Mouse (Mus musculus): ENCODE data around the gene Ccl5. TPM values are rescaled to one million over a fixed set of nuclear protein-coding genes. Genes with fewer than 3 reads are reported as not detected.

Gene Ccl5
- total RNA-seq, 1 experiment = not detected

- Histone ChIP-seq H3K9me3 (ENCODE audit: control insufficient read depth, insufficient read depth, low read depth, low read length) (no peaks in the 10 kb centered on the region), H3K27ac (ENCODE audit: insufficient read depth, low read depth, low read length, poor library complexity, severe bottlenecking) (no peak overlapping the region), H3K4me1 (ENCODE audit: control insufficient read depth in 2 of 2, insufficient read depth in 2 of 2, low read length in 2 of 2, poor library complexity in 1 of 2) (no peaks in the 10 kb centered on the region), H3K9ac (ENCODE audit: insufficient read depth, low read depth, low read length, poor library complexity, severe bottlenecking) (no peak overlapping the region), H3K4me3 (ENCODE audit: insufficient read depth in 1 of 2, low read depth in 1 of 2, low read length in 2 of 2, poor library complexity in 1 of 2, severe bottlenecking in 1 of 2) (no peak overlapping the region), H3K36me3 (ENCODE audit: control insufficient read depth, insufficient read depth, low read length, poor library complexity, severe bottlenecking) (no peaks in the 10 kb centered on the region)
- in situ Hi-C loops (cut with MboI; ENCODE audit: low sequenced_read_pairs in 2 of 2, unreplicated experiment in 2 of 2) = loop anchor here in 1 of 2 experiments (25.0 kb wide), 1 partner anchor 169 kb away; the partner anchor contains the start of gene Wfdc21
- TF ChIP-seq MAFK (IDR thresholded peaks at IDR 0.05; ENCODE audit: insufficient read depth, low read depth, low read length) (no peak), HCFC1 (IDR thresholded peaks at IDR 0.05; ENCODE audit: borderline replicate concordance, insufficient read depth, low read length) (no peak), ZNF384 (IDR thresholded peaks at IDR 0.05; ENCODE audit: low read depth, low read length) (no peak), CHD2 (IDR thresholded peaks at IDR 0.05; ENCODE audit: low read depth, low read length) (no peak), ZC3H11A (IDR thresholded peaks at IDR 0.05; ENCODE audit: borderline replicate concordance, low read depth, low read length) (no peak)
- DNase-seq (ENCODE audit: low read depth, low spot score) = no peak
Observed at GRCm38 (mm10) chr11:83568061-83568460, 37.7 kb upstream of the Ccl5 start.

DNA sequence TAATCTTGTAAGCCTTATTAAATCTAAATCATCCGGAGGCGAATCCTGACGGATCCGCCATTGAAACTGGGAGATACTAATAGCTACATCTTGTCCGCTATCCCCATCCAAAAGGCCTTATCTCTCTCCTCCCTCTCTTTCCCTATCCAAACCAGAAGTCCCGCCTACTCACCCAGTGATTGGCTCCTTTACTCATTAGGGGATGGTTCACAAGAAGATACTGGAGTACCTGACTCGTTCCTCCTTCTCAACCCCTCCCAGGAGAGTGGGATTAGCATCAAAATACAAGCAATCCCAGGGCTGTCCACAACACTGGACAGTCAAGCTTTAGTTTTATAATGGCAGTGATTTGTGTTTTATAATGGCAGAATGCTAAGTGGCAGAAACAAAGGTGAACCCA, 37.0 kb upstream of the Ccl5 start:
- Histone ChIP-seq H3K9ac (ENCODE audit: insufficient read depth, low read depth, low read length, poor library complexity, severe bottlenecking) (no peak overlapping the region), H3K36me3 (ENCODE audit: control insufficient read depth, insufficient read depth, low read length, poor library complexity, severe bottlenecking) (no peaks in the 10 kb centered on the region), H3K4me3 (ENCODE audit: insufficient read depth in 1 of 2, low read depth in 1 of 2, low read length in 2 of 2, poor library complexity in 1 of 2, severe bottlenecking in 1 of 2) (peak overlapping the region in 1 of 2 experiments; percentile 6; a peak in 1 of 4 replicates), H3K9me3 (ENCODE audit: control insufficient read depth, insufficient read depth, low read depth, low read length) (no peaks in the 10 kb centered on the region), H3K27ac (ENCODE audit: insufficient read depth, low read depth, low read length, poor library complexity, severe bottlenecking) (no peak overlapping the region), H3K4me1 (ENCODE audit: control insufficient read depth in 2 of 2, insufficient read depth in 2 of 2, low read length in 2 of 2, poor library complexity in 1 of 2) (no peaks in the 10 kb centered on the region)
- TF ChIP-seq MAFK (IDR thresholded peaks at IDR 0.05; ENCODE audit: insufficient read depth, low read depth, low read length) (no peak), ZNF384 (IDR thresholded peaks at IDR 0.05; ENCODE audit: low read depth, low read length) (no peak), ZC3H11A (IDR thresholded peaks at IDR 0.05; ENCODE audit: borderline replicate concordance, low read depth, low read length) (no peak), CHD2 (IDR thresholded peaks at IDR 0.05; ENCODE audit: low read depth, low read length) (no peak), HCFC1 (IDR thresholded peaks at IDR 0.05; ENCODE audit: borderline replicate concordance, insufficient read depth, low read length) (no peak)
- peak; percentile 19 for DNase-seq (ENCODE audit: low read depth, low spot score)
- in situ Hi-C loops (cut with MboI; ENCODE audit: low sequenced_read_pairs in 2 of 2, unreplicated experiment in 2 of 2) = loop anchor here in 1 of 2 experiments (25.0 kb wide), 1 partner anchor 170 kb away; the partner anchor contains the start of gene Wfdc21

DNA sequence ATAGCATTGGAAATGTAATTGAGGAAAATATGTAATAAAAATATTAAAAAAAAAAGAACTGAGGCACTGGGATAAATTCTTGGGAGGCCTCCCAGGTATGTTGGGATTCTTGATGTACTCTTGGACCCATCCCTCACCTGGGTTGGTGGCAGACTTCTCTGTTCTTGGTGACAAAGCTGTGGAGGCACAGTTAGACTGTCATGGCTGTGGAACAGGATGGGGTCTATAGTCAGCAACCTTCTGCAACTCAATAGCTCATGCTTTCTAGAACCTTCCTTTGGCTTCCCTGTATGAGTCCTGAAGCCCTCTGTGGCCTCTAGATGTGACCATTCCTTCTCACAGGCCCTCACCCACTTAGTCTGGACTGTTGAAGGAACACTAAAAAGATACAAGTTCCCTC, 36.3 kb upstream of the Ccl5 start:
- no peaks in the 10 kb centered on the region for H3K36me3 ChIP-seq (ENCODE audit: control insufficient read depth, insufficient read depth, low read length, poor library complexity, severe bottlenecking)
- no peaks in the 10 kb centered on the region for H3K4me1 ChIP-seq (ENCODE audit: control insufficient read depth in 2 of 2, insufficient read depth in 2 of 2, low read length in 2 of 2, poor library complexity in 1 of 2)
- no peak overlapping the region for H3K27ac ChIP-seq (ENCODE audit: insufficient read depth, low read depth, low read length, poor library complexity, severe bottlenecking)
- H3K4me3 ChIP-seq (ENCODE audit: insufficient read depth in 1 of 2, low read depth in 1 of 2, low read length in 2 of 2, poor library complexity in 1 of 2, severe bottlenecking in 1 of 2) = no peak overlapping the region
- H3K9me3 ChIP-seq (ENCODE audit: control insufficient read depth, insufficient read depth, low read depth, low read length) = no peaks in the 10 kb centered on the region
- H3K9ac ChIP-seq (ENCODE audit: insufficient read depth, low read depth, low read length, poor library complexity, severe bottlenecking) = no peak overlapping the region
- TF ChIP-seq ZC3H11A (IDR thresholded peaks at IDR 0.05; ENCODE audit: borderline replicate concordance, low read depth, low read length) = no peak
- no peak for TF ChIP-seq HCFC1 (IDR thresholded peaks at IDR 0.05; ENCODE audit: borderline replicate concordance, insufficient read depth, low read length)
- no peak for DNase-seq (ENCODE audit: low read depth, low spot score)
- in situ Hi-C loops (cut with MboI; ENCODE audit: low sequenced_read_pairs in 2 of 2, unreplicated experiment in 2 of 2) = loop anchor here in 1 of 2 experiments (25.0 kb wide), 1 partner anchor 171 kb away; the partner anchor contains the start of gene Wfdc21

DNA sequence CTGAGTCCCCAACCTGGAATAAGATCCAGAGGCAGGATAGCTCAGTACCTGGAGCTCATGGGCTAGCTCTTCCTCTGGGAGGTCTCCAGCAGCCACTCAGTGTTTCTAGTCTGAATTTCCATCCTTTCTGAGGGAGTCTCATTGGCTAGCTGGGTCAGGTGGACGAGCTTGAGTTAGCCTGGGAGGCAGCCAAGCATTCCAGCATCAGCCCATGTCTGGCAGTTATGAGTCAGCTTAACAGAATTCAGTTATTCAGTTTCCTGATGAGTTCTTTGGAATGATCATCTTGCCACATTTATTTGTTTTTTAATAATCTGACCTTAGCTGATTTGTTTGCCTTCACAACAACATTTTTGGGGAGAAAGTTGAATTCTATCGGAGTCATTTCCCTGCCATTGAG, 33.4 kb upstream of the Ccl5 start:
- Histone ChIP-seq H3K9ac (ENCODE audit: insufficient read depth, low read depth, low read length, poor library complexity, severe bottlenecking) (no peak overlapping the region), H3K4me3 (ENCODE audit: insufficient read depth in 1 of 2, low read depth in 1 of 2, low read length in 2 of 2, poor library complexity in 1 of 2, severe bottlenecking in 1 of 2) (no peak overlapping the region), H3K36me3 (ENCODE audit: control insufficient read depth, insufficient read depth, low read length, poor library complexity, severe bottlenecking) (no peaks in the 10 kb centered on the region), H3K4me1 (ENCODE audit: control insufficient read depth in 2 of 2, insufficient read depth in 2 of 2, low read length in 2 of 2, poor library complexity in 1 of 2) (no peaks in the 10 kb centered on the region), H3K9me3 (ENCODE audit: control insufficient read depth, insufficient read depth, low read depth, low read length) (no peaks in the 10 kb centered on the region), H3K27ac (ENCODE audit: insufficient read depth, low read depth, low read length, poor library complexity, severe bottlenecking) (no peak overlapping the region)
- no peak for DNase-seq (ENCODE audit: low read depth, low spot score)
- no peak for TF ChIP-seq MAFK (IDR thresholded peaks at IDR 0.05; ENCODE audit: insufficient read depth, low read depth, low read length)
- TF ChIP-seq ZC3H11A (IDR thresholded peaks at IDR 0.05; ENCODE audit: borderline replicate concordance, low read depth, low read length) = no peak
- TF ChIP-seq CHD2 (IDR thresholded peaks at IDR 0.05; ENCODE audit: low read depth, low read length) = no peak
- no peak for TF ChIP-seq HCFC1 (IDR thresholded peaks at IDR 0.05; ENCODE audit: borderline replicate concordance, insufficient read depth, low read length)
- TF ChIP-seq ZNF384 (IDR thresholded peaks at IDR 0.05; ENCODE audit: low read depth, low read length) = no peak
- in situ Hi-C loops (cut with MboI; ENCODE audit: low sequenced_read_pairs in 2 of 2, unreplicated experiment in 2 of 2) = loop anchor here (5.0 to 25.0 kb wide), 2 partner anchors 169 to 174 kb away; partner anchors contain the start of gene Wfdc21 (in 1 of the 2)
